Comparison of ENCODE assay signal across 7 mouse cellular contexts in the genomic region with DNA sequence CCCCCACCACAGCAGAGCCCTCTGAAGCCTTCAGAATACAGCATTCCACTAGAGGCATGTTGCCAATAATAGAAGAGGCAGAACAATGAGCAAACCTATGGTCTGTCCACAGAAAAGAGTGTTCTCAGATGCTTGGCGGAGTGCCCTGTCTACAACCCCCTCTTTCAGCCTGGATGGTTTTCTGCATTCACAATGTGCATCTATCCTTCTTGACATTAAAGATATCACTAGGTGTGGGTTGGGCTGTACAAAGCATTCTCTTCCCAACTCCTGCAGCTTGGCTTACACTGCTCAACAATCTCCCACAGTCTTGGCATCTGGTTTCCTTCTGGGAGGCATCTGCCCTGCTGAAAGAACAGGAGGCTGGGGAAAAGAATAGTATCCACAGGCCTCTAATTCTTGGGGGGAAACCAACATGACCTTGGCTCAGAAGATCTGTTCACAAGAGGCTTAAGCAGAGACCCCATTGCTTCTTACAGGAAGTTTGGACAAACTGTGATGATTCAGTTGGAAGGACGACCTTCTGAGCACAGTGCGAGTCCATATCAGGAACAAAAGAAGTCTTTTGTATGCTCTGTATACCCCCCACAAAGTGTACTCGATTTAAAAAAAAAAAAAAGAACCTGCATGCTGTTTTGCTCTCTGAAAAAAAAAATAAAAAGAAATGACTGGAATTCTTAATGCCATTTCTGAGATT.
A peak's percentile ranks its signal among the peaks of the same experiment; 100 is the strongest.
DNase-seq lines count a peak whose midpoint lies in the region; ATAC-seq and TF ChIP-seq lines count a peak whose summit lies in the region.

No protein-coding gene starts in this region.

- TF ChIP-seq CTCF in thymus, adult 2 months (IDR thresholded peaks at IDR 0.05; ENCODE audit: borderline replicate concordance, control insufficient read depth, extremely low read depth, insufficient read depth, low read length, poor library complexity) = no peak

- TF ChIP-seq POLR2A in limb, embryonic 14.5 days (IDR thresholded peaks at IDR 0.05; ENCODE audit: borderline replicate concordance, extremely low read depth, insufficient read depth, insufficient read length) = no peak
- no peak for TF ChIP-seq POLR2A in thymus, adult 2 months (IDR thresholded peaks at IDR 0.05; ENCODE audit: control insufficient read depth, extremely low read depth, insufficient read depth, low read length, poor library complexity)

- 34% methylated on average over 4 of the region's 4 CpGs for WGBS in hindbrain, embryonic 11.5 days
- 63% methylated on average over 4 of the region's 4 CpGs for WGBS in limb, embryonic 14.5 days
- 61% methylated on average over 4 of the region's 4 CpGs for WGBS in intestine, embryonic 16.5 days
- WGBS in thymus, adult 2 months = 69% methylated on average over 4 of the region's 4 CpGs

- DNase-seq in cerebellum, postnatal 10 days = peak; percentile 63 to 74
- peak; percentile 10 for DNase-seq in hindbrain, embryonic 11.5 days (ENCODE audit: low spot score)
- peak; percentile 84 for DNase-seq in limb, embryonic 14.5 days (ENCODE audit: low spot score)
- DNase-seq in spleen, postnatal 36 days (ENCODE audit: low spot score in 2 of 2) = no peak
- no peak for DNase-seq in thymus, adult 2 months

- H3K27ac ChIP-seq in hindbrain, embryonic 11.5 days (ENCODE audit: low read depth, low read length) = no peak overlapping the region
- H3K27ac ChIP-seq in limb, embryonic 14.5 days (replicated peaks; ENCODE audit: low read depth, low read length) = peak overlapping the region; percentile 63
- H3K27ac ChIP-seq in intestine, embryonic 16.5 days (ENCODE audit: low read length) = no peak overlapping the region
- H3K27ac ChIP-seq in thymus, adult 2 months (ENCODE audit: control insufficient read depth, insufficient read depth, low read length) = no peak overlapping the region

- no peaks in the 10 kb centered on the region for H3K36me3 ChIP-seq in hindbrain, embryonic 11.5 days (ENCODE audit: control insufficient read depth, insufficient read depth, low read length)
- H3K36me3 ChIP-seq in limb, embryonic 14.5 days (ENCODE audit: control insufficient read depth, insufficient read depth, low read length) = no peaks in the 10 kb centered on the region
- H3K36me3 ChIP-seq in intestine, embryonic 16.5 days (ENCODE audit: control insufficient read depth, insufficient read depth, low read length) = no peaks in the 10 kb centered on the region
- H3K36me3 ChIP-seq in thymus, adult 2 months (ENCODE audit: control insufficient read depth, insufficient read depth, low read length) = no peaks in the 10 kb centered on the region

- no peaks in the 10 kb centered on the region for H3K4me1 ChIP-seq in hindbrain, embryonic 11.5 days (replicated peaks; ENCODE audit: control insufficient read depth, insufficient read depth, low read length)
- H3K4me1 ChIP-seq in limb, embryonic 14.5 days (ENCODE audit: control insufficient read depth, insufficient read depth, low read length) = peaks cover 6% of the 10 kb centered on the region; the same call in 1 of the 2 replicates
- no peaks in the 10 kb centered on the region for H3K4me1 ChIP-seq in intestine, embryonic 16.5 days (ENCODE audit: control insufficient read depth, insufficient read depth, low read length)
- no peaks in the 10 kb centered on the region for H3K4me1 ChIP-seq in thymus, adult 2 months (replicated peaks; ENCODE audit: control insufficient read depth, insufficient read depth, low read length)

- no peaks in the 10 kb centered on the region for H3K9me3 ChIP-seq in hindbrain, embryonic 11.5 days (ENCODE audit: control insufficient read depth, low read length)
- no peaks in the 10 kb centered on the region for H3K9me3 ChIP-seq in limb, embryonic 14.5 days (ENCODE audit: control insufficient read depth, low read length)
- no peaks in the 10 kb centered on the region for H3K9me3 ChIP-seq in intestine, embryonic 16.5 days (ENCODE audit: control insufficient read depth, low read length)

- H3K4me3 ChIP-seq in hindbrain, embryonic 11.5 days (ENCODE audit: low read depth, low read length) = no peak overlapping the region
- H3K4me3 ChIP-seq in limb, embryonic 14.5 days (replicated peaks; ENCODE audit: low read length) = no peak overlapping the region
- no peak overlapping the region for H3K4me3 ChIP-seq in intestine, embryonic 16.5 days (ENCODE audit: low read length)
- no peak overlapping the region for H3K4me3 ChIP-seq in thymus, adult 2 months (ENCODE audit: control insufficient read depth, insufficient read depth, low read length)

- no peaks in the 10 kb centered on the region for H3K27me3 ChIP-seq in hindbrain, embryonic 11.5 days (ENCODE audit: control insufficient read depth, insufficient read depth, low read length)
- no peaks in the 10 kb centered on the region for H3K27me3 ChIP-seq in limb, embryonic 14.5 days (ENCODE audit: control insufficient read depth, insufficient read depth, low read length)
- H3K27me3 ChIP-seq in intestine, embryonic 16.5 days (replicated peaks; ENCODE audit: control insufficient read depth, insufficient read depth, low read length) = no peaks in the 10 kb centered on the region
- H3K27me3 ChIP-seq in thymus, adult 2 months (ENCODE audit: control insufficient read depth, insufficient read depth, low read length) = no peaks in the 10 kb centered on the region

- ATAC-seq in cerebellum, adult (ENCODE audit: insufficient number of reproducible peaks, low FRiP score, low TSS enrichment) = peak; percentile 84
- peak; percentile 53; the same call in 1 of the 2 replicates for ATAC-seq in hindbrain, embryonic 11.5 days (ENCODE audit: low FRiP score)
- peak; percentile 74 for ATAC-seq in limb, embryonic 14.5 days (ENCODE audit: low FRiP score, low read depth)
- ATAC-seq in intestine, embryonic 16.5 days = no peak

- no peak overlapping the region for H3K9ac ChIP-seq in hindbrain, embryonic 11.5 days (ENCODE audit: low read depth, low read length)
- no peak overlapping the region for H3K9ac ChIP-seq in limb, embryonic 14.5 days (ENCODE audit: low read depth, low read length, severe bottlenecking)
- H3K9ac ChIP-seq in intestine, embryonic 16.5 days (ENCODE audit: low read depth, low read length) = no peak overlapping the region

- H3K4me2 ChIP-seq in hindbrain, embryonic 11.5 days (replicated peaks; ENCODE audit: low read depth, low read length) = no peak overlapping the region
- no peak overlapping the region for H3K4me2 ChIP-seq in limb, embryonic 14.5 days (replicated peaks; ENCODE audit: low read depth, low read length, severe bottlenecking)
- no peak overlapping the region for H3K4me2 ChIP-seq in intestine, embryonic 16.5 days (ENCODE audit: low read depth, low read length)

Comparison
In these comparisons a context has a peak if more than half of its experiments do, and no peak if none do; other contexts are left out.
1. DNase-seq: peak in cerebellum, postnatal 10 days (2 of 2), hindbrain, embryonic 11.5 days (single experiment) and limb, embryonic 14.5 days (single experiment); none in spleen, postnatal 36 days (0 of 2) and thymus, adult 2 months (single experiment).